Mouse (Mus musculus) embryonic fibroblast, embryonic 13.5 days (primary cell): ENCODE measurements around the gene Mgat1.

Source experiments
- CTCF ChIP-seq: IDR thresholded peaks from 2 replicates; pipeline ENCODE4 v1.5.1; 2011; ENCODE audit warnings: mild to moderate bottlenecking, control low read depth, low read length, moderate library complexity, borderline replicate concordance; ENCODE audit not compliant: insufficient read depth
- POLR2A ChIP-seq: IDR thresholded peaks from 2 replicates; pipeline ENCODE4 v1.6.1; 2011; ENCODE audit warnings: low read depth, mild to moderate bottlenecking, control low read depth, low read length, moderate library complexity

- TF ChIP-seq POLR2A (no peak), CTCF (no peak)
These were observed 31.4 kb upstream of the Mgat1 start for GRCm38 (mm10) chr11:49212577-49212976.
